Mouse (Mus musculus) liver, postnatal 0 days (tissue): Measurements from ENCODE around the gene Gpr146. TPM values are rescaled to one million over a fixed set of nuclear protein-coding genes. Genes with fewer than 3 reads are reported as not detected.

Experiments
- ATAC-seq: fragments of 200-750 bp; cut with Nextera tagmentation; 2 replicates; pipeline ENCODE4 v1.8.0; 2017; ENCODE audit warnings: mild to moderate bottlenecking, moderate library complexity
- DNase-seq: peaks from one replicate; pipeline ENCODE4 v3.0.0-alpha.2; 2016
- H3K27ac ChIP-seq: fragments of 300-500 bp; sonication (generic); 2 replicates; pipeline ENCODE4 v1.5.1; 2014; ENCODE audit warnings: antibody characterized with exemption, moderate library complexity, mild to moderate bottlenecking, low read depth
- H3K27me3 ChIP-seq: fragments of 300-500 bp; sonication (generic); 2 replicates; pipeline ENCODE4 v1.6.1; 2014; ENCODE audit warnings: low read length, control low read depth, mixed read lengths; ENCODE audit not compliant: insufficient read depth
- H3K36me3 ChIP-seq: fragments of 300-500 bp; sonication (generic); replicated peaks from 2 replicates; pipeline ENCODE4 v1.6.1; 2014; ENCODE audit warnings: mild to moderate bottlenecking, control low read depth, low read length, moderate library complexity, mixed read lengths; ENCODE audit not compliant: insufficient read depth
- H3K4me1 ChIP-seq: fragments of 300-500 bp; sonication (generic); 2 replicates; pipeline ENCODE4 v1.6.1; 2014; ENCODE audit warnings: antibody characterized with exemption, mild to moderate bottlenecking, control low read depth; ENCODE audit not compliant: insufficient read depth
- H3K4me2 ChIP-seq: fragments of 300-500 bp; sonication (generic); 2 replicates; pipeline ENCODE4 v1.6.1; 2014; ENCODE audit warnings: low read depth, mild to moderate bottlenecking, low read length, moderate library complexity, mixed read lengths
- H3K4me3 ChIP-seq: fragments of 300-500 bp; sonication (generic); 2 replicates; pipeline ENCODE4 v1.5.1; 2014; ENCODE audit warnings: low read depth, low read length
- H3K9ac ChIP-seq: fragments of 300-500 bp; sonication (generic); replicated peaks from 2 replicates; pipeline ENCODE4 v1.6.1; 2014; ENCODE audit warnings: mild to moderate bottlenecking, moderate library complexity
- H3K9me3 ChIP-seq: fragments of 300-500 bp; sonication (generic); 2 replicates; pipeline ENCODE4 v1.6.1; 2016; ENCODE audit warnings: mild to moderate bottlenecking, control low read depth, low read length, mixed read lengths
- CTCF ChIP-seq: sonication (generic); IDR thresholded peaks from 2 replicates; pipeline ENCODE4 v1.5.1; 2016; ENCODE audit warnings: antibody characterized with exemption, low read depth
- EP300 ChIP-seq: IDR thresholded peaks from 2 replicates; pipeline ENCODE4 v1.6.1; 2016; ENCODE audit warnings: antibody characterized with exemption, low read depth, mild to moderate bottlenecking
- WGBS: fragments of 180-500 bp; shearing (Covaris S2); extraction: QIAGEN DNeasy Blood & Tissue Kit; methylation state at CpG from one replicate; pipeline ENCODE4 v1.1.7; 2014; ENCODE audit not compliant: insufficient replicate concordance; 5-methylcytosine and 5-hydroxymethylcytosine counted together
- polyA plus RNA-seq: library from polyadenylated mRNA; unstranded; fragments of >200 nt; fragmentation: Nextera tagmentation; extraction: Ambion mirVana; gene quantifications from 2 replicates; pipeline ENCODE4 v1.2.1, GENCODE M21; 2015

The Gpr146 gene
- polyA plus RNA-seq, 1 experiment from 2014 or later, result 14.7 TPM

- Histone ChIP-seq H3K9ac (peak overlapping the region; percentile 16; the same call in 1 of the 2 replicates), H3K36me3 (no peaks in the 10 kb centered on the region), H3K27me3 (no peaks in the 10 kb centered on the region), H3K4me2 (peak overlapping the region; percentile 56), H3K4me1 (peaks cover 50% of the 10 kb centered on the region), H3K4me3 (no peak overlapping the region), H3K27ac (peak overlapping the region; percentile 81), H3K9me3 (no peaks in the 10 kb centered on the region)
- TF ChIP-seq CTCF (peak; percentile 99), EP300 (no peak)
- DNase-seq, result peak; percentile 92
- WGBS, result 18% methylated on average over 12 of the region's 12 CpGs
- peak; percentile 64 for ATAC-seq
Measured at GRCm38 (mm10) chr5:139364260-139364910, 13.1 kb upstream of the Gpr146 start.

DNA sequence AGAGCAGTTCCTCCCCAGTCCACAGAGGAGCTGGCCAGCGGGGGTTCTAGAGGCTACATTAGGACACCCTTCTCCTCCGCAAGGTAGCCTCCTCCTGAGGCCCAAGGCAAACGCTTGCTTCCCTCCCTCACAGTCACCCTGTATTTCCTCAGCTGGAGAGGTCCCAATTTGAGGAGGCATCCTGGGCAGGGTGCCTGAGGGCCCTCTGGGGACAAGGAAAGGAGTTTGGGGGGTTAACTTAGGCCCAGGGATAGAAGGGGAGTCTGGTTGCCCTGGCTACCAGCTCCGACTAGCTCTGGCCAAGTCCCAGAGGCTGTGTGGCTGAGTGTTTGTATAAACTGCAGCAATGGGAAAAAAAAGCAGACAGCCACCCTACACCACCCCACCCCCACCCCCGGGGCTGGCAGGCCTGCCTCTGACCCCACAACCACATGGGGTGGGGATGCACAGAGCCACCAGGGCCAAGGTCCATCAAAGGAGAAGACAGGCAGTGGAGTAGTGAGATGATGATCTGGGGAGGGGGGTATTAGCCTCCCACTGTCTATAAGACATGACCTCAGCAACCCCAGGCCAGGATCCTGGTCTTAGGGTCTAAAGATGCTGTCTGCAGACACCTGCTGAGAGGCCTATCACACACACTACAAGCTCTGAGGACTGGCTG, 12.5 kb upstream of the Gpr146 start:
- ATAC-seq, result peak; percentile 9
- 27% methylated on average over 5 of the region's 5 CpGs for WGBS
- Histone ChIP-seq H3K9ac (peak overlapping the region; percentile 16; the same call in 1 of the 2 replicates), H3K36me3 (no peaks in the 10 kb centered on the region), H3K4me2 (peak overlapping the region; percentile 56), H3K4me3 (no peak overlapping the region), H3K27ac (peak overlapping the region; percentile 81), H3K9me3 (no peaks in the 10 kb centered on the region), H3K27me3 (no peaks in the 10 kb centered on the region), H3K4me1 (peaks cover 56% of the 10 kb centered on the region)
- TF ChIP-seq CTCF, result no peak
- no peak for TF ChIP-seq EP300
- DNase-seq, result no peak

DNA sequence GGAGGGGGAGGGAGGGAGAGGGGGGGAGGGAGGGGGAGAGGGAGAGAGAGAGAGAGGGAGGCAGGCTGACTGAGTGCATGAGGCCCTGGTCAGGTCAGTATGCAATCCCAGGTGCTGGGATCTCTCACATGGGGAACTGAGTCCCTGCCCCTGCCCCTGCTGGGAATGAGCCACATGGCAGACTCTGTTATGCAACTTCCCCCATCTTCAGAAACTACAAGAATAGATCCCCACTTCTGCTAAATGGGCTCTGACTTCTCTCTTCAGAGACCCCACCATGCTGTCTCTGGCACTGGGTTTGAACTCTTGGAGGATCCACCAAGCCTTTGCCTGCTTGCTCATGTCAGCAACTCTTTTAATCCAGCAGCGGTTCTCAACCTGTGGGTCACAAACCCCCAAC, 11.7 kb upstream of the Gpr146 start:
- H3K27me3 ChIP-seq, result no peaks in the 10 kb centered on the region
- no peak overlapping the region for H3K4me2 ChIP-seq
- H3K4me3 ChIP-seq, result no peak overlapping the region
- H3K9me3 ChIP-seq, result no peaks in the 10 kb centered on the region
- DNase-seq (peak; percentile 48), ATAC-seq (no peak)
- TF ChIP-seq CTCF, result no peak
- no peak for TF ChIP-seq EP300
- peaks cover 64% of the 10 kb centered on the region for H3K4me1 ChIP-seq
- peak overlapping the region; percentile 67 for H3K27ac ChIP-seq
- 65% methylated on average over 1 of the region's 1 CpGs for WGBS
- no peak overlapping the region for H3K9ac ChIP-seq
- H3K36me3 ChIP-seq, result no peaks in the 10 kb centered on the region

- WGBS, result 73% methylated on average over 11 of the region's 11 CpGs
- DNase-seq, result peak; percentile 56
- H3K4me1 ChIP-seq, result peaks cover 69% of the 10 kb centered on the region
Measured at GRCm38 (mm10) chr5:139366484-139366883, 11.0 kb upstream of the Gpr146 start.

GRCm38 (mm10) chr5:139367884-139368458, 9.5 kb upstream of the Gpr146 start:
- H3K4me2 ChIP-seq, result peak overlapping the region; percentile 15; the same call in 1 of the 2 replicates
- ATAC-seq (no peak), DNase-seq (no peak)
- H3K9me3 ChIP-seq, result no peaks in the 10 kb centered on the region
- H3K27me3 ChIP-seq, result no peaks in the 10 kb centered on the region
- H3K36me3 ChIP-seq, result no peaks in the 10 kb centered on the region
- WGBS, result 66% methylated on average over 4 of the region's 4 CpGs
- peak overlapping the region; percentile 96 for H3K27ac ChIP-seq
- H3K4me1 ChIP-seq, result peaks cover 77% of the 10 kb centered on the region
- peak overlapping the region; percentile 3; the same call in 1 of the 2 replicates for H3K9ac ChIP-seq
- no peak overlapping the region for H3K4me3 ChIP-seq
- no peak for TF ChIP-seq CTCF
- no peak for TF ChIP-seq EP300

More at GRCm38 (mm10) chr5:139366484-139366883, 11.0 kb upstream of the Gpr146 start:
- TF ChIP-seq CTCF (no peak), EP300 (no peak)
- Histone ChIP-seq H3K9me3 (no peaks in the 10 kb centered on the region), H3K9ac (0 out of 2 replicates have a peak overlapping the region, but pooled peaks have one; percentile 16), H3K36me3 (no peaks in the 10 kb centered on the region), H3K27ac (peak overlapping the region; percentile 67), H3K4me3 (no peak overlapping the region), H3K4me2 (no peak overlapping the region), H3K27me3 (no peaks in the 10 kb centered on the region)
- ATAC-seq, result peak; percentile 16; the same call in 1 of the 2 replicates
